Mouse (Mus musculus) limb, embryonic 11.5 days (tissue): ENCODE data around the gene 6430548M08Rik. TPM values are rescaled to one million over a fixed set of nuclear protein-coding genes. Genes with fewer than 3 reads are reported as not detected.

ENCODE experiments used
- ATAC-seq: fragments of 200-750 bp; cut with Nextera tagmentation; 2 replicates; pipeline ENCODE4 v1.8.0; 2017; ENCODE audit warnings: low read depth; ENCODE audit not compliant: insufficient number of reproducible peaks, low FRiP score, low TSS enrichment
- DNase-seq: peaks from one replicate; pipeline ENCODE4 v3.0.0-alpha.2; 2015; ENCODE audit warnings: low spot score
- H3K27ac ChIP-seq: fragments of 300-500 bp; sonication (generic); replicated peaks from 2 replicates; pipeline ENCODE4 v1.5.1; 2014; ENCODE audit warnings: low read depth, mild to moderate bottlenecking, low read length
- H3K27me3 ChIP-seq: fragments of 300-500 bp; sonication (generic); 2 replicates; pipeline ENCODE4 v1.6.1; 2014; ENCODE audit warnings: mild to moderate bottlenecking, low read length, mixed read lengths; ENCODE audit not compliant: control insufficient read depth, insufficient read depth
- H3K36me3 ChIP-seq: fragments of 300-500 bp; sonication (generic); 2 replicates; pipeline ENCODE4 v1.6.1; 2014; ENCODE audit warnings: mild to moderate bottlenecking, low read length, moderate library complexity, mixed read lengths; ENCODE audit not compliant: control insufficient read depth, insufficient read depth
- H3K4me1 ChIP-seq: fragments of 300-500 bp; sonication (generic); 2 replicates; pipeline ENCODE4 v1.6.1; 2014; ENCODE audit warnings: low read length, mixed read lengths; ENCODE audit not compliant: control insufficient read depth, insufficient read depth
- H3K4me2 ChIP-seq: fragments of 300-500 bp; sonication (generic); 2 replicates; pipeline ENCODE4 v1.6.1; 2014; ENCODE audit warnings: low read depth, mild to moderate bottlenecking, moderate library complexity; ENCODE audit not compliant: severe bottlenecking
- H3K4me3 ChIP-seq: fragments of 300-500 bp; sonication (generic); 2 replicates; pipeline ENCODE4 v1.5.1; 2014; ENCODE audit warnings: low read depth, low read length
- H3K9ac ChIP-seq: fragments of 300-500 bp; sonication (generic); 2 replicates; pipeline ENCODE4 v1.6.1; 2014; ENCODE audit warnings: mild to moderate bottlenecking, low read length
- H3K9me3 ChIP-seq: fragments of 300-500 bp; sonication (generic); 2 replicates; pipeline ENCODE4 v1.6.1; 2016; ENCODE audit warnings: low read length; ENCODE audit not compliant: control insufficient read depth
- WGBS: fragments of 180-500 bp; shearing (Covaris S2); extraction: QIAGEN DNeasy Blood & Tissue Kit; methylation state at CpG from one replicate; pipeline ENCODE4 v1.1.7; 2014; 5-methylcytosine and 5-hydroxymethylcytosine counted together
- polyA plus RNA-seq: library from polyadenylated mRNA; unstranded; fragments of >200 nt; fragmentation: Nextera tagmentation; extraction: Ambion mirVana; gene quantifications from 2 replicates; pipeline ENCODE4 v1.2.1, GENCODE M21; 2014

Gene 6430548M08Rik
- polyA plus RNA-seq, 1 experiment from 2014 or later: 1.8 TPM

DNA sequence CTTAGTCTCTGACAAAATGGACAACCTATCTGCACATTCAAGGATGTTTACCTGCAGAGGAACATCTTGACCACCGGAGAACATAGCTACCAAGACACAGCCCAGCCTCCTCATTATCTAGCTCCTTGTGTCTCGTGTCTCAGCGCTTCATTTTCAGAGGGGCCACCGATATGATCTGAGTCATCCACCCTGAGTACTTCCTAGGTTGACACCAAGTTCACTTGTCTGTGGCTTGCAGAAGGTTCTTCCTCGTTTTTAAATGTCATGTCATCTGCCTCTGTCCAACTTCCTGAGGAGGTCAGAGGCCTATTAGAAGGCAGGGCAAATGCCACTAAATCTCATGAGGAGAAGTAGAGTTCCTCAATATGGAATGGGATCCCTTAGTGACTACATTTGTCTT, 1.4 kb upstream of the 6430548M08Rik start:
- no peak overlapping the region for H3K4me3 ChIP-seq
- 0 out of 2 replicates have a peak, but pooled peaks cover 3% of the 10 kb centered on the region for H3K4me1 ChIP-seq
- H3K4me2 ChIP-seq: 0 out of 2 replicates have a peak overlapping the region, but pooled peaks have one; percentile 96
- no peak overlapping the region for H3K9ac ChIP-seq
- ATAC-seq (no peak), DNase-seq (no peak)
- no peak overlapping the region for H3K27ac ChIP-seq
- H3K36me3 ChIP-seq: no peaks in the 10 kb centered on the region
- peaks cover 30% of the 10 kb centered on the region for H3K27me3 ChIP-seq
- H3K9me3 ChIP-seq: no peaks in the 10 kb centered on the region
- 89% methylated on average over 5 of the region's 5 CpGs for WGBS

- no peaks in the 10 kb centered on the region for H3K36me3 ChIP-seq
- peak overlapping the region; percentile 96 for H3K4me2 ChIP-seq
- H3K9ac ChIP-seq: peak overlapping the region; percentile 56
- H3K4me1 ChIP-seq: 0 out of 2 replicates have a peak, but pooled peaks cover 3% of the 10 kb centered on the region
- H3K27ac ChIP-seq: peak overlapping the region; percentile 47; the same call in 1 of the 2 replicates
- no peaks in the 10 kb centered on the region for H3K9me3 ChIP-seq
- ATAC-seq (no peak), DNase-seq (no peak)
- peaks cover 32% of the 10 kb centered on the region for H3K27me3 ChIP-seq
- 8% methylated on average over 10 of the region's 10 CpGs for WGBS
- H3K4me3 ChIP-seq: peak overlapping the region; percentile 47
Measured at GRCm38 (mm10) chr8:120113306-120113705, 646 bp upstream of the 6430548M08Rik start.

GRCm38 (mm10) chr8:120114315-120114841, 426 bp downstream of the 6430548M08Rik start:
- peak; percentile 20; the same call in 1 of the 2 replicates for ATAC-seq

DNA sequence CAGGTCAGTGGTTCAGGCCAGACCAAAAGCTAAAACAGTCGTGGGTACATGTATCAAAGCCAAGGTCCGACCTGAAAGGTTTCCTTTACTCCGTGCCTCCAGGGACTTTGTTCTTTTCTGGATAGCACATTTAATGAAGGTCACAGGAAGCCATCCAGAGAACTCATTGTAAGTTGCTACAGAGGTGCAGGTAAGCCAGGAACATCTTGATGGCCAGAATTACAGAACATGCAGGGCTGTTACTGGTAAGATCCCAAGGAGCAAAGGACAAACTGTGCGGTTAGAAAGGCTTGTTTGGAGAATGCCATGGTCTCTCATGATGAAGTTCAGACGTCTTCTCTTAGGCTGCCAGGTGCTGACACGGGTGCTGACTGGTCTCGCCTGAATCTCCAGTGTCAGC, 2.6 kb downstream of the 6430548M08Rik start:
- H3K4me3 ChIP-seq: no peak overlapping the region
- H3K9ac ChIP-seq: no peak overlapping the region
- H3K9me3 ChIP-seq: no peaks in the 10 kb centered on the region
- H3K27me3 ChIP-seq: peaks cover 32% of the 10 kb centered on the region
- no peak for DNase-seq
- H3K4me1 ChIP-seq: 0 out of 2 replicates have a peak, but pooled peaks cover 3% of the 10 kb centered on the region
- H3K4me2 ChIP-seq: no peak overlapping the region
- H3K36me3 ChIP-seq: no peaks in the 10 kb centered on the region
- H3K27ac ChIP-seq: no peak overlapping the region
- no peak for ATAC-seq
- WGBS: 67% methylated on average over 7 of the region's 7 CpGs

More at GRCm38 (mm10) chr8:120114315-120114841, 426 bp downstream of the 6430548M08Rik start:
- Histone ChIP-seq H3K27me3 (peaks cover 32% of the 10 kb centered on the region), H3K9ac (peak overlapping the region; percentile 43; the same call in 1 of the 2 replicates), H3K9me3 (no peaks in the 10 kb centered on the region), H3K4me1 (0 out of 2 replicates have a peak, but pooled peaks cover 3% of the 10 kb centered on the region), H3K4me2 (peak overlapping the region; percentile 96), H3K27ac (no peak overlapping the region), H3K36me3 (no peaks in the 10 kb centered on the region), H3K4me3 (peak overlapping the region; percentile 47)
- no peak for DNase-seq
- WGBS: 1% methylated on average over 45 of the region's 46 CpGs

- Histone ChIP-seq H3K27ac (no peak overlapping the region), H3K4me1 (0 out of 2 replicates have a peak, but pooled peaks cover 3% of the 10 kb centered on the region), H3K27me3 (peaks cover 32% of the 10 kb centered on the region), H3K9me3 (no peaks in the 10 kb centered on the region), H3K4me2 (no peak overlapping the region), H3K36me3 (no peaks in the 10 kb centered on the region), H3K9ac (no peak overlapping the region), H3K4me3 (no peak overlapping the region)
- DNase-seq (no peak), ATAC-seq (no peak)
- 86% methylated on average over 9 of the region's 9 CpGs for WGBS
Measured at GRCm38 (mm10) chr8:120118162-120118561, 4.2 kb downstream of the 6430548M08Rik start.

DNA sequence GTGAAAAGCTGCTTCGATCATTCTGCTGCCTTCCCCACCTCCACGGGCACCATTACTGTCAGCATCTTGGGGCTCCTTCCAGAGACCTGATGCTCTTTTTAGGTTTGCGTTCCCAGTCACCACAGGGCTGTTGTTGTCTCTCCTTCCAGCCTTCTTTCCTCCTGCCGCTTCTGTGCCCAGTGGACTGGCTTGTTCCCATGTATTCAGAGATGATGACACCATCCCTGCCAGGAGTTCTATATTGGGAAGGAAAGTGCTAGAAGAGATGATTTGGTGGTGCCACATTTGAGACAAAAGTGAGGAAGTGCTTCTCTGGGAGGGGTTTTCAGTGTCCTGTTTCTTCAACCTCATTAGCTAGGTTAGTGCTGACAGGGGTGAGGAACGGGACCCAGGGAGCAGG, 4.9 kb downstream of the 6430548M08Rik start:
- DNase-seq (no peak), ATAC-seq (no peak)
- H3K27ac ChIP-seq: no peak overlapping the region
- no peak overlapping the region for H3K4me2 ChIP-seq
- no peaks in the 10 kb centered on the region for H3K36me3 ChIP-seq
- no peaks in the 10 kb centered on the region for H3K9me3 ChIP-seq
- H3K9ac ChIP-seq: no peak overlapping the region
- peaks cover 32% of the 10 kb centered on the region for H3K27me3 ChIP-seq
- 0 out of 2 replicates have a peak, but pooled peaks cover 3% of the 10 kb centered on the region for H3K4me1 ChIP-seq
- no peak overlapping the region for H3K4me3 ChIP-seq
- WGBS: 75% methylated on average over 5 of the region's 5 CpGs

- Histone ChIP-seq H3K9ac (no peak overlapping the region), H3K9me3 (no peaks in the 10 kb centered on the region), H3K4me2 (no peak overlapping the region), H3K27ac (no peak overlapping the region), H3K4me1 (0 out of 2 replicates have a peak, but pooled peaks cover 3% of the 10 kb centered on the region), H3K4me3 (no peak overlapping the region), H3K27me3 (peaks cover 28% of the 10 kb centered on the region), H3K36me3 (no peaks in the 10 kb centered on the region)
- 52% methylated on average over 3 of the region's 3 CpGs for WGBS
- DNase-seq (no peak), ATAC-seq (no peak)
Measured at GRCm38 (mm10) chr8:120119429-120119828, 5.5 kb downstream of the 6430548M08Rik start.

- Histone ChIP-seq H3K27ac (no peak overlapping the region), H3K9me3 (no peaks in the 10 kb centered on the region), H3K36me3 (no peaks in the 10 kb centered on the region), H3K9ac (no peak overlapping the region), H3K4me2 (no peak overlapping the region), H3K27me3 (peaks cover 23% of the 10 kb centered on the region), H3K4me3 (no peak overlapping the region), H3K4me1 (no peaks in the 10 kb centered on the region)
- 84% methylated on average over 6 of the region's 6 CpGs for WGBS
- DNase-seq (no peak), ATAC-seq (no peak)
Measured at GRCm38 (mm10) chr8:120119931-120120330, 6.0 kb downstream of the 6430548M08Rik start.
